Mouse (Mus musculus) hindbrain, embryonic 15.5 days (tissue): Measurements from ENCODE around the gene Pard6b. TPM values are rescaled to one million over a fixed set of nuclear protein-coding genes. Genes with fewer than 3 reads are reported as not detected.
A peak's percentile ranks its signal among the peaks of the same experiment; 100 is the strongest.

ENCODE experiments used
- ATAC-seq: fragments of 200-750 bp; cut with Nextera tagmentation; 2 replicates; pipeline ENCODE4 v1.8.0; 2017; ENCODE audit warnings: low read depth, moderate number of reproducible peaks, moderate TSS enrichment; ENCODE audit not compliant: low FRiP score
- H3K27ac ChIP-seq: fragments of 300-500 bp; sonication (generic); replicated peaks from 2 replicates; pipeline ENCODE4 v1.5.1; 2015; ENCODE audit warnings: mild to moderate bottlenecking, inconsistent platforms
- H3K27me3 ChIP-seq: fragments of 300-500 bp; sonication (generic); 2 replicates; pipeline ENCODE4 v1.6.1; 2015; ENCODE audit warnings: control low read depth, inconsistent platforms
- H3K36me3 ChIP-seq: fragments of 300-500 bp; sonication (generic); 2 replicates; pipeline ENCODE4 v1.6.1; 2015; ENCODE audit warnings: control low read depth, inconsistent platforms
- H3K4me1 ChIP-seq: fragments of 300-500 bp; sonication (generic); replicated peaks from 2 replicates; pipeline ENCODE4 v1.6.1; 2015; ENCODE audit warnings: control low read depth, inconsistent platforms
- H3K4me2 ChIP-seq: fragments of 300-500 bp; sonication (generic); 2 replicates; pipeline ENCODE4 v1.6.1; 2015; ENCODE audit warnings: moderate library complexity, mild to moderate bottlenecking, inconsistent platforms
- H3K4me3 ChIP-seq: fragments of 300-500 bp; sonication (generic); 2 replicates; pipeline ENCODE4 v1.5.1; 2015; ENCODE audit warnings: mild to moderate bottlenecking, inconsistent platforms
- H3K9ac ChIP-seq: fragments of 300-500 bp; sonication (generic); 2 replicates; pipeline ENCODE4 v1.6.1; 2015; ENCODE audit warnings: inconsistent platforms
- H3K9me3 ChIP-seq: fragments of 300-500 bp; sonication (generic); 2 replicates; pipeline ENCODE4 v1.6.1; 2016; ENCODE audit warnings: control low read depth, inconsistent platforms
- WGBS: fragments of 180-500 bp; shearing (Covaris S2); methylation state at CpG from one replicate; pipeline ENCODE4 v1.1.7; 2015; 5-methylcytosine and 5-hydroxymethylcytosine counted together
- polyA plus RNA-seq: library from polyadenylated mRNA; unstranded; fragments of >200 nt; fragmentation: Nextera tagmentation; extraction: Ambion mirVana; gene quantifications from 2 replicates; pipeline ENCODE4 v1.2.1, GENCODE M21; 2015

Gene Pard6b
- polyA plus RNA-seq, 1 experiment from 2014 or later = 7.2 TPM

DNA sequence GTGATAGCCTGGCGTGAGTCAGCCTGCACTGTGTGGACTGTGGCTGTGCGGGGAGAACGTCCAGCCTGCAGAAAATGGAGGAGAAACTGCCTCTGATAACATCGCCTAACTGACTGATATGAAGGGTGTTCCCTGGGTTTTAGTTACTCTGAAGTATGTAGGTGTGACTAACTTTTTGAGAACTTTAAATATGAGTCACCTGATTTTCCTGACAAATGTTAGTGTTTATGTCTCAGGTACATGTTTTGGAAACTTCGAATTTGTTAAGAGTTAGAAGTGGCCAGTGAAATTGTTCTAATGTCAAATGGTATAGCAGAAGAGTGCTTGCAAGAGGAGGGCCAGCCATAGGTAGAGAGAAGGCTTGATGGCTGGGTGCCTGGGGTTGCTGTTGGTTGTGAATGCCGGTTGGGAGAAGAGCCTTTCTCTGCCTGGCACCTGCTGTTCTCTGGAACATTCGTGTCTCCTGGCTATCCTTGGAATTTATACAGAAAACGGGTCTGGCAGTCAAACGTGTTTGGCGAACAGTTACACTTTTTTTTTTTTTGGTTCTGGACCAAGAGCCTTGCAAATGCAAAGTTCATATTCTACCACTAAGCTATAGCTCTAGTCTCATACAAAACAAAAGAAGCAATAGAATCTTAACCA, 4.9 kb downstream of the Pard6b start:
- H3K4me3 ChIP-seq = no peak overlapping the region
- H3K27me3 ChIP-seq = 0 out of 2 replicates have a peak, but pooled peaks cover 3% of the 10 kb centered on the region
- WGBS = 69% methylated on average over 10 of the region's 10 CpGs
- no peak overlapping the region for H3K27ac ChIP-seq
- H3K9ac ChIP-seq = no peak overlapping the region
- H3K9me3 ChIP-seq = no peaks in the 10 kb centered on the region
- H3K4me2 ChIP-seq = no peak overlapping the region
- H3K4me1 ChIP-seq = peaks cover 20% of the 10 kb centered on the region
- no peak for ATAC-seq
- H3K36me3 ChIP-seq = no peaks in the 10 kb centered on the region

DNA sequence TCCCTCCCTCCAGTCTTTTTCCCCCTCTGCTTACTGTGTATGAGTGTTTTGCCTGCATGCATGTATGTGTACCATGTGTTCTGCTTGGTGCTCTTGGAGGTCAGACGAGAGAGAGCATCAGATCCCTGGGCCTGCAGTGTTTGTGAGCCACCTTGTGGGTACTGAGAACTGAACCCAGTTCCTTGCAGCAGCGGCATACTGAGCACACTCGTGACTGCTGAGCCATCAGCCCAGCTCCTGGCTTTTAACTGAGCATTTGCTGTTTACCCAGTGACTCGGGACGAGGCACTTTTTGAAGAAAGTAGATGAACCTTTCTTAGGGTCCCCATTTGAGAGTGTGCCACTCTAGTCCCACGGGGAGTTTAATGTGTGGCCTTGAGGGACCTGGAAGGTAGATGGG, 5.5 kb downstream of the Pard6b start:
- Histone ChIP-seq H3K9me3 (no peaks in the 10 kb centered on the region), H3K9ac (no peak overlapping the region), H3K4me3 (no peak overlapping the region), H3K27me3 (0 out of 2 replicates have a peak, but pooled peaks cover 3% of the 10 kb centered on the region), H3K27ac (no peak overlapping the region), H3K36me3 (no peaks in the 10 kb centered on the region), H3K4me1 (peaks cover 20% of the 10 kb centered on the region), H3K4me2 (no peak overlapping the region)
- 78% methylated on average over 6 of the region's 6 CpGs for WGBS
- no peak for ATAC-seq

DNA sequence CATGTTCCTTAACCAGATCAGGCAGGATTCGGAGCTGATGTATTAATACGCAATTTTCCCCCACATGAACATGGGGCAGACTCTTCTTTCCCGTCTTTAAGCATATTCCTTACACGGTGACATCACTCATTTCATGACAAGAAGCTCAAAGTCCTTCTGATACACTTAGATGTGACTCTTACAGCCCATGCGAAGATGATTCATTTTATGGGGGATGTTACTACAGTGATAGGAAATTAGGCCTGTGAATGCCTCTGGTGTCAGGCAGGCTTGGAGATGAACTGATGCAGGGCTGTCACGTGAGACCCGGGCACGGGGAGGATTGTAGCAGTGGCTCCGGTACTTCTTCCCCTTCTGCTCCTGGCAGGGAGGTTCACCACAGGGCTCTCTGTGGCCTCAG, 6.0 kb downstream of the Pard6b start:
- peaks cover 17% of the 10 kb centered on the region for H3K4me1 ChIP-seq
- no peak overlapping the region for H3K9ac ChIP-seq
- WGBS = 86% methylated on average over 9 of the region's 9 CpGs
- H3K27ac ChIP-seq = no peak overlapping the region
- H3K4me3 ChIP-seq = no peak overlapping the region
- H3K4me2 ChIP-seq = no peak overlapping the region
- no peak for ATAC-seq
- no peaks in the 10 kb centered on the region for H3K36me3 ChIP-seq
- no peaks in the 10 kb centered on the region for H3K9me3 ChIP-seq
- 0 out of 2 replicates have a peak, but pooled peaks cover 3% of the 10 kb centered on the region for H3K27me3 ChIP-seq

DNA sequence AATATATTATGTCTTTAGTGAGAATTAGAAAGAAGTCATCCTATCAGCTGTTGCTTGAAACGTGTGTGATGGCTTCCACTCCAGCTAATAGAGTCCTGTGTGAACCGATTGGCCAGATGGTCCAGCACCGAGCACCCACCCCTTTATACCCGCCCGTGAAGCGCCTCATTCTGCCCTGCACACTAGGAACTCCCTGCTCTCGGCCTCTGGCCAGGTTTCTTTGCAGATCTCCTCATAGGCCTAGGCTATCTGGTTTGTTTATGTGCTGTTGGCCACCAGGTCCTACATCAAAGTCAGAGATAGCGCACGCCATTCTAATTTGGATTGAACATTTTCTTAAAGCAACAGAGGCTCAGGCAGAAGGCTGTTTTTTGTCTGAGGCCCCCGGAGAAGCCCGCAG, 10.8 kb downstream of the Pard6b start:
- H3K4me2 ChIP-seq = no peak overlapping the region
- no peak for ATAC-seq
- no peaks in the 10 kb centered on the region for H3K9me3 ChIP-seq
- no peaks in the 10 kb centered on the region for H3K36me3 ChIP-seq
- WGBS = 87% methylated on average over 11 of the region's 11 CpGs
- H3K4me1 ChIP-seq = peaks cover 17% of the 10 kb centered on the region
- no peaks in the 10 kb centered on the region for H3K27me3 ChIP-seq
- no peak overlapping the region for H3K9ac ChIP-seq
- no peak overlapping the region for H3K4me3 ChIP-seq
- no peak overlapping the region for H3K27ac ChIP-seq

DNA sequence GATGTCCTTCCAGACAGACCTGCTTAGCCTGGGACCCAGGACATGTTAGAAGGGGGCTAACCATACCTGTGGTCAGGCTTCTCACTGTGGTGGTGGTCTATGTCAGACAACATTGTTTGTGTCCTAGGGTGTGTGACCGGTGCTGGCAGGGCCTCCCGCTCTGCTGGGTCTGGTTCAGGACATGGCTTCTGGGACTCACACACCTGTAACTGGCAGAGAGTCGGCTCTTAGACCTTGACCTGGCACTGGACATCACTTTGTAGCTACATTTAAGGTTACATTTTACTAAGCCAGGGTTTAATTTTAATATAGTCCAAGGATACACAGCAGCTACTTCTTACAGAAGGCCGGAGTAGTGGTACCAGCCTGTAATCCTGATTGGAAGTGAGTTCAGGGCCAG, 12.3 kb downstream of the Pard6b start:
- H3K4me2 ChIP-seq = no peak overlapping the region
- H3K4me1 ChIP-seq = peaks cover 17% of the 10 kb centered on the region
- no peaks in the 10 kb centered on the region for H3K27me3 ChIP-seq
- H3K9ac ChIP-seq = no peak overlapping the region
- no peak overlapping the region for H3K27ac ChIP-seq
- 99% methylated on average over 4 of the region's 4 CpGs for WGBS
- H3K9me3 ChIP-seq = no peaks in the 10 kb centered on the region
- H3K4me3 ChIP-seq = no peak overlapping the region
- no peak for ATAC-seq
- no peaks in the 10 kb centered on the region for H3K36me3 ChIP-seq

DNA sequence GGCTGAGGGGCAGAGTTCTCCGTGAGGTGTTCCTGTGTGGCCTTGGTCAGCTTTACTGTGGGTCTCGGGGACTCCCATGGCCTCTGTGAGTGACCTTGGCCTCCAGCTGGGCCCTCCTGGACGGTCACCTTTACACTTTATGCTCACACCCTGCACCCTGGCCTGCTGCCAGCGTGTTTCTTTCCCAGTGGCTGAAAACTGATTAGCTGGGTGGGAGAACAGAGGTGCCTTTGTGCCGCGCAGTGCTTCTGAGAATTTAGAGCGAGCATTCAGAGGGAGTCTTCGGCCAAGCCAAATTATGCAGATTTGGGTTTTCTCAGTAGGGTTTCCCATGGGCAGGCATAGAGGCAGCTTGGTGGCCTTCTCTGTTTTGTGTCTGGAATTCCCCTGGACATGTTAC, 14.3 kb downstream of the Pard6b start:
- Histone ChIP-seq H3K27me3 (no peaks in the 10 kb centered on the region), H3K4me2 (no peak overlapping the region), H3K9me3 (no peaks in the 10 kb centered on the region), H3K4me3 (no peak overlapping the region), H3K4me1 (peaks cover 17% of the 10 kb centered on the region), H3K27ac (peak overlapping the region; percentile 72), H3K9ac (no peak overlapping the region), H3K36me3 (0 out of 2 replicates have a peak, but pooled peaks cover 6% of the 10 kb centered on the region)
- ATAC-seq = peak; percentile 47
- WGBS = 44% methylated on average over 8 of the region's 8 CpGs

DNA sequence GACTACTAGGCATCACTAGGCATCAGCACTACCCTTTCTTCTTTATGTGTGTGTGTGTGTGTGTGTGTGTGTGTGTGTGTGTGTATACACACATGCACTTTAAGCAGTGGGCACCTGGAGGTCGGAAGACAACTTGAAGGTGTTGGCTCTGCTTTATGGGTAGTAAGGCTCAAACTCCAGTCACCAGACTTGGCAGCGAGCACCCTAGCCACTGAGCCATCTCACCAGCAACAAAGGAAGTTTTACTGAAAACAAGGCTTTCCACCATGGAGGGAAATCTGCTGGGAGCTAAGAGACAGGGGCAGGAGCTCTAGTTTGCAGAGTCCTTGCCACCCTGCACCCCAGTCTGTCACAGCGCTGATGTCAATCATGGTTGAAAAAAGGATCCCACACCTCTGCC, 15.7 kb downstream of the Pard6b start:
- no peak overlapping the region for H3K9ac ChIP-seq
- WGBS = 74% methylated on average over 3 of the region's 3 CpGs
- H3K4me1 ChIP-seq = peaks cover 17% of the 10 kb centered on the region
- 0 out of 2 replicates have a peak, but pooled peaks cover 6% of the 10 kb centered on the region for H3K36me3 ChIP-seq
- no peaks in the 10 kb centered on the region for H3K27me3 ChIP-seq
- H3K4me2 ChIP-seq = no peak overlapping the region
- ATAC-seq = no peak
- no peak overlapping the region for H3K4me3 ChIP-seq
- H3K27ac ChIP-seq = peak overlapping the region; percentile 69; the same call in 1 of the 2 replicates
- no peaks in the 10 kb centered on the region for H3K9me3 ChIP-seq

DNA sequence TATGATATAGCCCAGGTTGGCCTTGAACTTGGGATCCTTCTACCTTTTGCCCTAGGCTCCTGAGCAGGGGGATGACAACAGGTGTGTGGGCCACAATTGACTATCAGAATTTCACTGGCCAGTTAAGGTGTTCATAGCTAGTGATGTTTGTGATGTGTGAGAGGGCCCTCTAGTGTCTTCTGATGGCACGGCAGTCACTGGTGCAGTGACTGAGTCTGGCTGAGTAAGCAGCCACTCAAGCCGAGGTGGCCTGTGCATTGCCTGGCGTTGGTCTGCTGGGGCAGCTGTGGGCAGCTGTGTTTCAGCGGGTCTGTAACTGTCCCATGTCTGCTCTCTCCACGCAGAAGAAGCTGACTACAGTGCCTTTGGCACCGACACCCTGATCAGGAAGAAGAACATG, 17.2 kb downstream of the Pard6b start:
- H3K4me1 ChIP-seq = peaks cover 17% of the 10 kb centered on the region
- H3K4me3 ChIP-seq = no peak overlapping the region
- ATAC-seq = peak; percentile 35; the same call in 1 of the 2 replicates
- 0 out of 2 replicates have a peak, but pooled peaks cover 6% of the 10 kb centered on the region for H3K36me3 ChIP-seq
- no peaks in the 10 kb centered on the region for H3K27me3 ChIP-seq
- 50% methylated on average over 6 of the region's 6 CpGs for WGBS
- H3K9ac ChIP-seq = no peak overlapping the region
- H3K27ac ChIP-seq = no peak overlapping the region
- H3K9me3 ChIP-seq = no peaks in the 10 kb centered on the region
- no peak overlapping the region for H3K4me2 ChIP-seq

DNA sequence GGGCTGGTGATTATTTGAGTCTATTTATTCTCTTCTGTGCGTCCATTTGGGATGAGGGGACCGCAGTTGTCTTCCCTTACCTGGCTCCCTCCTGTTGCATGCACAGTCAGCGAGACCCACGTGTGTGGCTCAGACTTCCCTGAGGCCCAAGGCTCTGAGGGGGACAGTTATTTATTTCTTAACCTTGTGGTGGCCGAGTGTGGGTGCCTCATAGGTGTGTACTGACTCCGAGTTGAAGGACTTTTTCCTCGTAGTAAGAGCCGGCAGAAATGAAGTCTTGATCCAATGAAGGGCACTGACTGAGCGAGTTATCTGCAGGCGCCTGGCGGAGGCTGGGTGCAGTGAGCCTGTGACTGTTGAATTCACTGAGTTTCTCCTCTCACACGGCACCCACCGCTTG, 19.2 kb downstream of the Pard6b start:
- WGBS = 89% methylated on average over 13 of the region's 13 CpGs
- H3K4me2 ChIP-seq = no peak overlapping the region
- no peak for ATAC-seq
- 0 out of 2 replicates have a peak, but pooled peaks cover 6% of the 10 kb centered on the region for H3K36me3 ChIP-seq
- no peaks in the 10 kb centered on the region for H3K27me3 ChIP-seq
- peaks cover 16% of the 10 kb centered on the region for H3K4me1 ChIP-seq
- H3K9me3 ChIP-seq = no peaks in the 10 kb centered on the region
- H3K27ac ChIP-seq = no peak overlapping the region
- no peak overlapping the region for H3K4me3 ChIP-seq
- H3K9ac ChIP-seq = no peak overlapping the region

DNA sequence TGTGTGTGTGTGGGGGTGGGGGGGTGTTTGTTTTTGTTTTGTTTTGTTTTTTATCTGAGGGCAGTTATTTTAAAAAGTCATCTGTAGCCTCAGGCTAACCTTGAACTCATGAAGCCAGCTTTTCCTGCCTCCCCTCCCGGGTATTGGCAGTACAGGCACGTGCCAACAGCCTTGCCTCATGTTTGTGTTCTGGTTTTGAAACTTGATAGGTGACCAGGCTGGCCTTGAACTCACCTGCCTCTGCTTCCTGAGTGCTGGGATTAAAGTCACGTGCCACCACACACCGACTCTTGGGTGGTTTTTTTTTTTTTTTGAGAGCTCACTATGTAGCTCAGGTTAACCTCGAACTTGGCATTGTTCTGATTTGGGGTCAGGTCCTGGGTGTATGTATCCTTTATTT, 21.0 kb downstream of the Pard6b start:
- H3K27ac ChIP-seq = no peak overlapping the region
- no peak overlapping the region for H3K9ac ChIP-seq
- ATAC-seq = no peak
- no peaks in the 10 kb centered on the region for H3K27me3 ChIP-seq
- H3K4me1 ChIP-seq = peaks cover 10% of the 10 kb centered on the region
- H3K9me3 ChIP-seq = no peaks in the 10 kb centered on the region
- H3K4me3 ChIP-seq = no peak overlapping the region
- WGBS = 88% methylated on average over 5 of the region's 5 CpGs
- no peak overlapping the region for H3K4me2 ChIP-seq
- 0 out of 2 replicates have a peak, but pooled peaks cover 6% of the 10 kb centered on the region for H3K36me3 ChIP-seq

DNA sequence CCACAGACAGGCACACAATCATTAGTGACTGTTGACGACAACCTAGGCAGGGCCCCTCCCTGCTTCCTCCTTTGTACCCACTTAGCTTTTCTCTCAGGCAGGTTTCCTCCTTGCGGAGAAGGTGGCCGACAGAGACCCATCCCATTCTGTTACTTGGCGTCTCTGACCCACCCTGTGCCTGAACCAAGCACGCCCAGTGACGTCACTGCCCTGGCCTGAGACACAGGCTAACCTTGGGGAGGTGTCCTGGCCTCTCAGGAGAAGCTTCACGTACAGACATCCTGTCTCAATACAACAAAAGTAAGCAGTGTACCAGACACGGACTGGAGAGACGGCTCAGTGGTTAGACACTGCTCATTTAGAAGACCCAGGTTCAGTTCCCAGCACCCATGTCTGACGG, 22.5 kb downstream of the Pard6b start:
- Histone ChIP-seq H3K9me3 (no peaks in the 10 kb centered on the region), H3K4me1 (peaks cover 18% of the 10 kb centered on the region), H3K27me3 (no peaks in the 10 kb centered on the region), H3K9ac (no peak overlapping the region), H3K27ac (no peak overlapping the region), H3K4me2 (no peak overlapping the region), H3K4me3 (no peak overlapping the region), H3K36me3 (0 out of 2 replicates have a peak, but pooled peaks cover 6% of the 10 kb centered on the region)
- WGBS = 90% methylated on average over 10 of the region's 10 CpGs
- no peak for ATAC-seq

DNA sequence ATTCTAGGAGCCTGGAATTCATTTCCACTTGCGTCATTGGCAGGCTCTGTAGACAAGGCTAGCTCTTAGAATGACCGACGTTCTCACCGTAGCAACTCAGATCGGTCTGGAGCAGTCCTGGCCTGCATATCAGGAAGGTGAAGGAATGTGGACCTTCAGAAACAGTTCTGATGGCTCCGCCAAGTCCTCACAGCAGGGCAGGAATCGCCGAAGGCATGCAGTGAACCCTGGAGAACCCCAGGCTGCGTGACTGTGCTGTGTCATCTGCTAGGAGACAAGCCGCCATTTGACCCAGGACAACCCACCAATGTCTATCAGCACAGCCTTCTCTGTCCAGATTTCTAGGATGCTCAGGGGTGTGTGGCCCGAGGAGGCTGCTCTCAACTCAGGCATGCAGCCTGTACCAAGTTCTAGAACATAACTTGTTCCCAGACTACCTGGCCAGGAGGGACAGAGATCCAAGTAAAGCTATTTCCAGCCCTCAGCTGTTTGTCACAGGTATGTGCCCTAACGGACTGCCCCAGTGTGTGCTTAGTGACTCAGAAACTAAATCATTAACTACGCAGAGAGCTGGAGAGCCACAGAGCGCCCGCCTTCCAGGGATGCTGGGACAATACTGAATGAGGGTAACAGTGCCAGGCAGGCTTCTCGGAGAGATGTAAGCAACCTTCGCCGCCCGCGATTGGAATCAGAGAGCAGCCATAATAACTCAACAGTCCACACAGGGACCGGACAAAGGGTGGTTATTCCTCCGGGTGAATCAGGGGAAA, 23.8 kb downstream of the Pard6b start:
- Histone ChIP-seq H3K9ac (no peak overlapping the region), H3K4me2 (no peak overlapping the region), H3K4me1 (peaks cover 18% of the 10 kb centered on the region), H3K9me3 (no peaks in the 10 kb centered on the region), H3K36me3 (no peaks in the 10 kb centered on the region), H3K4me3 (no peak overlapping the region), H3K27me3 (no peaks in the 10 kb centered on the region), H3K27ac (no peak overlapping the region)
- WGBS = 71% methylated on average over 22 of the region's 22 CpGs
- no peak for ATAC-seq
